Mouse (Mus musculus): ENCODE results near the gene Tesc. TPM values are rescaled to one million over a fixed set of nuclear protein-coding genes. Genes with fewer than 3 reads are reported as not detected.

Tesc gene
- total and polyA plus RNA-seq, 3 experiments = 0.34 to 0.80 TPM; not detected in 1

GRCm38 (mm10) chr5:118015028-118015427 lies 12.5 kb upstream of the Tesc start:
- TF ChIP-seq USF1 (IDR thresholded peaks at IDR 0.05; ENCODE audit: low read depth, low read length) = no peak
- no peak for TF ChIP-seq NELFE (IDR thresholded peaks at IDR 0.05; ENCODE audit: low read depth, low read length)
- no peak for TF ChIP-seq JUND (conservative IDR thresholded peaks at IDR 0.05; ENCODE audit: low read depth, low read length)
- no peak for TF ChIP-seq TBP (conservative IDR thresholded peaks at IDR 0.05; ENCODE audit: low read depth, low read length)
- no peak for TF ChIP-seq SIN3A (IDR thresholded peaks at IDR 0.05; ENCODE audit: low read length)
- TF ChIP-seq ZNF384 (IDR thresholded peaks at IDR 0.05; ENCODE audit: low read depth, low read length) = no peak
- no peak for TF ChIP-seq CTCF (conservative IDR thresholded peaks at IDR 0.05 in 1 of 2, IDR thresholded peaks at IDR 0.05 in 1 of 2; ENCODE audit: low read depth in 2 of 2, low read length in 2 of 2)
- TF ChIP-seq CHD1 (IDR thresholded peaks at IDR 0.05; ENCODE audit: low read depth, low read length) = no peak
- TF ChIP-seq BHLHE40 (IDR thresholded peaks at IDR 0.05; ENCODE audit: low read depth, low read length) = no peak
- H3K27ac ChIP-seq (ENCODE audit: insufficient read depth, low read depth) = no peak overlapping the region
- peaks cover 5 to 16% of the 10 kb centered on the region in 2 experiments for H3K36me3 ChIP-seq (replicated peaks in 1 of 2; ENCODE audit: control insufficient read depth in 1 of 2, insufficient read depth in 1 of 2, low read length in 1 of 2)
- peaks cover 7% of the 10 kb centered on the region for H3K27me3 ChIP-seq (replicated peaks)
- H3K79me2 ChIP-seq (replicated peaks; ENCODE audit: control insufficient read depth, extremely low read depth, insufficient read depth, poor library complexity, severe bottlenecking) = no peaks in the 10 kb centered on the region
- no peak overlapping the region for H3K4me3 ChIP-seq (replicated peaks in 1 of 3; ENCODE audit: low read depth in 2 of 3, low read length in 2 of 3, poor library complexity in 1 of 3)
- no peak overlapping the region for H3K4me2 ChIP-seq (ENCODE audit: insufficient read depth, low read depth, poor library complexity, severe bottlenecking)
- in situ Hi-C loops (cut with MboI; ENCODE audit: low pct_ligation_motif_present, low pct_unique_long_range_greater_than_20kb, low sequenced_read_pairs) = no loop called here
- no peak overlapping the region for H3K9ac ChIP-seq (ENCODE audit: insufficient read depth, low read depth)
- dilution Hi-C loops (cut with MboI; ENCODE audit: extremely low pct_ligation_motif_present, extremely low pct_unique_long_range_greater_than_20kb, low sequenced_read_pairs) = no loop called here
- DNase-seq (ENCODE audit: extremely low read depth) = no peak
- no peaks in the 10 kb centered on the region for H3K9me3 ChIP-seq (replicated peaks; ENCODE audit: low read length)
- no peaks in the 10 kb centered on the region for H3K4me1 ChIP-seq (ENCODE audit: control insufficient read depth in 1 of 2, insufficient read depth in 2 of 2)

- no peak for TF ChIP-seq ZMIZ1 (IDR thresholded peaks at IDR 0.05; ENCODE audit: low read depth, low read length)
- no peak for TF ChIP-seq ZNF384 (IDR thresholded peaks at IDR 0.05; ENCODE audit: low read depth, low read length)
- TF ChIP-seq TBP (conservative IDR thresholded peaks at IDR 0.05; ENCODE audit: low read depth, low read length) = no peak
- TF ChIP-seq KAT2A (IDR thresholded peaks at IDR 0.05; ENCODE audit: insufficient replicate concordance, low read length) = no peak
- no peak for TF ChIP-seq JUND (conservative IDR thresholded peaks at IDR 0.05; ENCODE audit: low read depth, low read length)
- TF ChIP-seq SIN3A (IDR thresholded peaks at IDR 0.05; ENCODE audit: low read length) = no peak
- TF ChIP-seq NRF1 (IDR thresholded peaks at IDR 0.05; ENCODE audit: low read depth, low read length) = no peak
- no peak for TF ChIP-seq ZKSCAN1 (IDR thresholded peaks at IDR 0.05; ENCODE audit: borderline replicate concordance, low read depth, low read length)
- no peak for TF ChIP-seq EP300 (IDR thresholded peaks at IDR 0.05; ENCODE audit: low read length)
- TF ChIP-seq ETS1 (conservative IDR thresholded peaks at IDR 0.05; ENCODE audit: low read depth, low read length) = no peak
- TF ChIP-seq E2F4 (IDR thresholded peaks at IDR 0.05; ENCODE audit: insufficient replicate concordance, low read depth, low read length) = no peak
- TF ChIP-seq MAX (IDR thresholded peaks at IDR 0.05; ENCODE audit: low read length) = no peak
- no peak for TF ChIP-seq JUN (IDR thresholded peaks at IDR 0.05; ENCODE audit: insufficient read depth, low read depth, low read length)
- TF ChIP-seq UBTF (IDR thresholded peaks at IDR 0.05; ENCODE audit: low read depth, low read length) = no peak
- TF ChIP-seq USF2 (conservative IDR thresholded peaks at IDR 0.05; ENCODE audit: low read depth, low read length) = no peak
- TF ChIP-seq POLR2AphosphoS2 (IDR thresholded peaks at IDR 0.05; ENCODE audit: low read depth, low read length) = no peak
- TF ChIP-seq ELF1 (IDR thresholded peaks at IDR 0.05; ENCODE audit: low read depth, low read length) = no peak
- H3K4me1 ChIP-seq (ENCODE audit: control insufficient read depth in 1 of 2, insufficient read depth in 2 of 2) = no peaks in the 10 kb centered on the region
- in situ Hi-C loops (cut with MboI; ENCODE audit: low pct_ligation_motif_present, low pct_unique_long_range_greater_than_20kb, low sequenced_read_pairs) = no loop called here
These were observed 11.9 kb upstream of the Tesc start for GRCm38 (mm10) chr5:118015669-118016068.

More at GRCm38 (mm10) chr5:118015669-118016068, 11.9 kb upstream of the Tesc start:
- Histone ChIP-seq H3K27ac (ENCODE audit: insufficient read depth, low read depth) (no peak overlapping the region), H3K36me3 (replicated peaks in 1 of 2; ENCODE audit: control insufficient read depth in 1 of 2, insufficient read depth in 1 of 2, low read length in 1 of 2) (peaks cover 0 to 10% of the 10 kb centered on the region in 2 experiments), H3K27me3 (replicated peaks) (peaks cover 7% of the 10 kb centered on the region), H3K9me3 (replicated peaks; ENCODE audit: low read length) (no peaks in the 10 kb centered on the region), H3K4me2 (ENCODE audit: insufficient read depth, low read depth, poor library complexity, severe bottlenecking) (no peak overlapping the region), H3K9ac (ENCODE audit: insufficient read depth, low read depth) (no peak overlapping the region), H3K79me2 (replicated peaks; ENCODE audit: control insufficient read depth, extremely low read depth, insufficient read depth, poor library complexity, severe bottlenecking) (no peaks in the 10 kb centered on the region), H3K4me3 (replicated peaks in 1 of 3; ENCODE audit: low read depth in 2 of 3, low read length in 2 of 3, poor library complexity in 1 of 3) (no peak overlapping the region)
- DNase-seq (ENCODE audit: extremely low read depth) = no peak
- dilution Hi-C loops (cut with MboI; ENCODE audit: extremely low pct_ligation_motif_present, extremely low pct_unique_long_range_greater_than_20kb, low sequenced_read_pairs) = no loop called here

Data from CH12.LX (cell line).